Mouse (Mus musculus): Measurements from ENCODE around the gene Cpne7.

Gene Cpne7

GRCm38 (mm10) chr8:123114644-123115043 lies 2.5 kb upstream of the Cpne7 start:
- no peak for DNase-seq (ENCODE audit: inconsistent ontology term)

GRCm38 (mm10) chr8:123117744-123118143 lies 570 bp downstream of the Cpne7 start:
- no peak for DNase-seq (ENCODE audit: inconsistent ontology term)

DNA sequence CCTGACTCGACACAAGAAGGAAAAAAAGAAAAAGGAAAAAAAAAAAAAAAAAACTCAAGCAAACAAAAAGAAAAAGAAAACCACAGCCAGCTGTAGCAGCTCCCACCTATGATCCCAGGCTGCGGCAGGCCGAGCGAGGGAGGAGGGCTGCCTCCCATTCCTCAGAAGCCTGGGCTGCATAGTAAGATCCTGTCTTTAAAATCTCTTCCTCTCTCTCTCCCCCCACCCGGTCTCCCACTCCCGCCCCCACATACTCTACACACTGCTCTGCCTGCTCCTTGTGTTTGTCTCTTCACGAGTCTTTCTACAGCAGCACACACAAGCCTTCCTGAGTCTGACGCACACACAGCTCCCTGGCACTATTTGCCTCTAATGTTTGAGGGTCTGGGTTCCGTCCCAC lies 4.9 kb downstream of the Cpne7 start:
- no peak for DNase-seq (ENCODE audit: inconsistent ontology term)

DNA sequence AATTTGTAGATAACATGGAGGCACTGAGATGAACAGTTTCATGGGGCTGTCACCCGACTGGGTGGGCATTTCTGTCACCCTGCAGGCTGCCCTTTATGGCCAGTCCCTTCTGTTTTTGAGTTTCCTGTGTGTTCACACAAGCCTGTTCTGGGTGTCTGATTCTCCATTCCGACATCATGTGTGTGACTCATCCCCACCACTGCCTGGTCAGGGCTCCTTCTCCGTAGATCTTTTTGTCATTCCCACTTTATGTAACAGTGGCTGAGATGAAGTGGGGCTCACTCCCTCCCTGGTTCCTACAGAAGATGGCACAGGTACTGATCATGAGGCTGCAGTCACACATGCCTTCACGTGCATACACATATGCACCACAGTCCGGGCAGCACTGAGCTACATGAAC lies 5.5 kb downstream of the Cpne7 start:
- no peak for DNase-seq (ENCODE audit: inconsistent ontology term)

- no peak for DNase-seq (ENCODE audit: inconsistent ontology term)
Observed at GRCm38 (mm10) chr8:123126193-123126816, 9.1 kb downstream of the Cpne7 start.

DNA sequence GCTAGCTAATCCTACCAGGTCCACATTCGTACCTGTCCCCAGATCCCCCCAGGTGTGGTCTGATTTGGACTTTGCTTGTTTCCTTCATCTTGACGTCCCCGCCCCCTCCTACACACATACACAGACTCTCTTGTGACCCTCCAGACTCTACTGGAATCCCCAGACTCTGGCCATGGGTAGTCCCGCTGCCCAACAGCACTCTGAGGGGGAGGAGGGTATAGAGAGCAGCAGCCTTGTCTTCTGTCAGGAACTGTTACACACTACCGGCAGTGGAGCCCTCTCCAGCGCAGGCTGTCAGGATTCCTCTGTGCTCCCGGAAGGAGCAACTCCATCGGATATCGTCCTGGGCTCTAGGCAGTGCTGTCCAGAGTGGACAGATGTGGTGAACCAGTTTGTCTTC lies 13.9 kb downstream of the Cpne7 start:
- DNase-seq (ENCODE audit: inconsistent ontology term), result no peak

GRCm38 (mm10) chr8:123132953-123133352 lies 15.8 kb downstream of the Cpne7 start:
- DNase-seq (ENCODE audit: inconsistent ontology term), result no peak

DNA sequence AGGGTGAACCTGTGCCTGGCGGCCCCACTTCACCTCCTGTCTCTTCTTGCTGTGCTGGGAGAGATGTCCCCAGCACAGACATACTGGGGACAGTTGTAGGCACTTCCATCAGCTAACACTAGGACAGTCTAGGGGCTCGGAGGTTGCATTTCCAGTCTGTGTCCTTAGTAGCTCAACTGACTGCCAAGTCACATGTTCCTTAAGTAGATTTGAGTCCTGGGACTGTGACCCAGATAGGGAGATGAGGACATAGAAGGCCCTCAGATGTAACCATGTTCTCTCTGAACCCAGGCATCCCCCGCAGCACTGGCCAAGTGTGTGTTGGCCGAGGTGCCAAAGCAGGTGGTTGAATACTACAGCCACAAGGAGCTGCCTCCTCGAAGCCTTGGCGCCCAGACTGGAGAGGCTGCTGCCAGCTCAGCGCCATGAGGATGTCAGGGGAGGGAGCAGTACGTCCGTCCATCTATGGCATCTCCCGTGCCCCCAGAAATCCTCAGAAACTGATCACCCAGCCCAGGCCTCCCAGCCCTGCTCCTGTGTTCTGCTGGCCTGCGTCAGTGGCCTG lies 17.1 kb downstream of the Cpne7 start:
- DNase-seq (ENCODE audit: inconsistent ontology term), result no peak

- DNase-seq (ENCODE audit: inconsistent ontology term), result peak; percentile 75
Observed at GRCm38 (mm10) chr8:123135406-123135805, 18.2 kb downstream of the Cpne7 start.

- DNase-seq (ENCODE audit: inconsistent ontology term), result no peak
Observed at GRCm38 (mm10) chr8:123135806-123136205, 18.6 kb downstream of the Cpne7 start.

- DNase-seq (ENCODE audit: inconsistent ontology term), result no peak
Observed at GRCm38 (mm10) chr8:123136287-123136686, 19.1 kb downstream of the Cpne7 start.

- peak; percentile 58 for DNase-seq (ENCODE audit: inconsistent ontology term)
Observed at GRCm38 (mm10) chr8:123137645-123138077, 20.5 kb downstream of the Cpne7 start.

GRCm38 (mm10) chr8:123138741-123139140 lies 21.6 kb downstream of the Cpne7 start:
- DNase-seq (ENCODE audit: inconsistent ontology term), result no peak

DNA sequence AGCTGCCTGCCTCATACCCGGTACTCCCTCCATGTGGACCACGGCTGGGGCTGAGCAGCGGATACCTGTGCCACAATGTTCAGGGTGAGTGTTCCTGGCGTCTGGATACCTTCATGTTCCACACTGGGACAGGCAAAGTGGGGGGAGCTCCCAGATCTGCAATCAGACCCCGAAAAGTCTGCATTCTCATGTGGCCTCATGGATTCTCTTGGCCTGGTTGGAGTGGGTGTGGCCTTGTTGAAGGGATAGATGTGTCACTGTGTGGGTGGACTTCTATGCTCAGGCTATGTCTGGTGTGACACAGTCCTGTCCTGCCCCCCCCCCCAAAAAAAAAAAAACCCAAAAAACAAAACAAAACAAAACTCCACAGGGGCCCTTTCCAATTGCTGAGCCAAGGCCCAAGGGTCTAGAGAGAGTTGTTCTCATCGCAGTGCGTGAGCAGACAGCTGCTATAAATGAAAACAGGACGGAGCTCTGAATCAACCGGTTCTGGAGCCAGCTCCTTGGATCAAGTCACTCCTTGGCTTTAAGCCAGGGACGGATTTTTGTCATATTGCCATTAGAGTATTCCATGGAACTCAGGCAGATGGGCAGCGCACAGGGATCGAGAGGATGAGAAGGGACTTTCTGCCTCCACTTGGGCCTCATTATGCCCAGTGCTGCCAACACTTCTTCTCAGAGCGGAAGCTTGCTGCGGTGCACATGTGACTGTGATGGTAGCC lies 24.7 kb downstream of the Cpne7 start:
- DNase-seq (ENCODE audit: inconsistent ontology term), result peak; percentile 94

DNA sequence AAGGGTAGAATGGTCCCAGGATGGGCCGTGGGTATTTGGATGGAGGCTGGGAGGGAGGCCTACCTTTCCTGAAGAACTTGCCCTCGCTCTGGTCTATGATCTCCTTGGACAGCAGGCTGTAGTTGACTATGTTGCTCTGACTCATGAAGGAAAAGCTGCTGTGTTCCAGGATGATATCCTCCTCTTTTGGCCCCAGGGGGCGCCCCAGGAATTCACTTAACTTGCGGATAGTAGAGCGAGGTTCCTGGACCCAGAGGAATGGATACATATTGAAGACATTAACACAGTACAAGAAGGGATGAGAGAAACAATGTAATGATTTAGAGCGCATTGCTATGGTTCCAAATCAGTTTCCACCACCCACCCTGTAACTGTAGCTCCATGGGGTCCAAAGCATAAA lies 28.1 kb downstream of the Cpne7 start:
- peak; percentile 43 for DNase-seq (ENCODE audit: inconsistent ontology term)

GRCm38 (mm10) chr8:123146390-123146789 lies 29.2 kb downstream of the Cpne7 start:
- no peak for DNase-seq (ENCODE audit: inconsistent ontology term)

GRCm38 (mm10) chr8:123150737-123151171 lies 33.6 kb downstream of the Cpne7 start:
- DNase-seq (ENCODE audit: inconsistent ontology term), result peak; percentile 24

DNA sequence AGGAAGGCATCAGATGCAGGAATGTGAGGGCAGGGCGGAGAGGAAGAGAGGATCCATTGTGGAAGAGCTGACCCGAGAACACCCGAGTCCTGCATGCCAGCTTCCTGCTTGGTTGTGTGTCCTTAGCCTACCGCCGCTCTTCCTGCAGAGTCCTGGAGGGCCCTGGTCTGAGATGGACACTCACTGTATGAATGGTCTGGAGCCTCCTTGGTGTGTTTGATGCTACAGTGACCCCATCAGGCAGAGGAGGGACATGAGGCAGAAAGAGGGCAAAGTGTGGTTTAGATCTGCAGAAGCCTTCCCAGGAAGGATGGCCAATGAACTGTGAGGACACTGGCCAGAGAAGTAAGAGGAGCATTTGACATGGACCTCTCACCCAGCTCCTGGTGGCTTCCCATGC lies 38.0 kb downstream of the Cpne7 start:
- DNase-seq (ENCODE audit: inconsistent ontology term), result peak; percentile 41

GRCm38 (mm10) chr8:123156070-123156773 lies 39.0 kb downstream of the Cpne7 start:
- DNase-seq (ENCODE audit: inconsistent ontology term), result no peak

DNA sequence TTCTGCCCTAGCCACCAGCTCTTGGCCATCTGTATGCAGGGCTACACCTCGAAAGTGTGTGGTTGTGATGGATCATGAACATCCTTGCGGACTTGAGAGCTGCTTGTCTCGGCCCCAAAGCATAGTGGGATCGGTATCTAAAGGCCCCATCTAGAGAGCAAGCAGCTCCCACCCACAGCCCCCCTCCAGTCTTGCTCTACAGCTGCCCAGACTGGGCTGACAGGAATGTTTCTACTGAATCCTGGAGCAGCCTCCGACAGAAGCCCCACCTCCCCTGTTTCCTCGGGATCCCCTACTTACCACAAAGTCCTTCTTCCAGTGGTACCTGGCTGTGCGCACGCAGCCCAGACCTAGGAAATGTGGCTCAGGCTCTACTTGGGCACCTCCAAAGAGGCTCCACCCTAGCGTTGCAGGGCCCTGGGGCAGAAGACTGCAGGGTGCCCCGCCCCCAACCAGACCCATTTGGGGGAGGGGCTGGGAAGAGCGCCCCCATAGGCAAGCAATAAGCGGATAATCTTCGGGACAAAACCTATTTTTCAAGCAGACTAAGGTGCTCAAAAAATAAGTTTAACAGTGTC lies 40.8 kb downstream of the Cpne7 start, which contains the start of gene Sult5a1:
Gene Sult5a1 (minus strand): TSS at position 428 of the 578 bp plus-strand sequence.
- no peak for DNase-seq (ENCODE audit: inconsistent ontology term)

DNA sequence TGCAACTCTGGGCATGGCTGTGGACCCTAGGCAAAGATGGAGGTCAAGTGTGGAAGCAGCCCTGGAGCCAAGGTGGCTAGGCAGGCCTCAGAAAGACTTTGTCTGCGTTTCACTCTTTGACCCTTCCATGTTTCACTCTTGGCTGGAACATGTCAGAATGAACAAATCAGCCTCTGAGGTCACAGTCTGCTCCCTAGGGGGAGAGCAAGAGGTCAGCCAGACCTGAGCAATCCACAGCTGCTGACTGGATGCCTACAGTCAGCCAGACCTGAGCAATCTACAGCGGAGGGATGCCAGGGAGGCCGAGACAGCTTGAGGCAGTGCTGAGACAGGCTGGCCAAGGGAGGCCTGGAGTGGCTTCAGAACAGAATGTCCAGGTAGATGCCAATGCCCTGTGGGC lies 64.2 kb downstream of the Cpne7 start:
- DNase-seq (ENCODE audit: inconsistent ontology term), result no peak
